Mouse (Mus musculus) forebrain, embryonic 10.5 days (tissue): Measurements from ENCODE around the gene Olfr1173. TPM values are rescaled to one million over a fixed set of nuclear protein-coding genes. Genes with fewer than 3 reads are reported as not detected.

Experiments
- DNase-seq: peaks from one replicate; pipeline ENCODE4 v3.0.0-alpha.2; 2017; ENCODE audit warnings: low spot score; ENCODE audit errors: extremely low spot score
- H3K27ac ChIP-seq: fragments of 300-500 bp; sonication (generic); 2 replicates; pipeline ENCODE4 v1.5.1; 2016; ENCODE audit warnings: mild to moderate bottlenecking
- H3K27me3 ChIP-seq: fragments of 300-500 bp; sonication (generic); 2 replicates; pipeline ENCODE4 v1.6.1; 2016; ENCODE audit warnings: mild to moderate bottlenecking; ENCODE audit not compliant: poor library complexity, severe bottlenecking
- H3K36me3 ChIP-seq: fragments of 300-500 bp; sonication (generic); replicated peaks from 2 replicates; pipeline ENCODE4 v1.6.1; 2016; ENCODE audit warnings: mild to moderate bottlenecking, moderate library complexity
- H3K4me1 ChIP-seq: fragments of 300-500 bp; sonication (generic); 2 replicates; pipeline ENCODE4 v1.6.1; 2016
- H3K4me3 ChIP-seq: fragments of 300-500 bp; sonication (generic); 2 replicates; pipeline ENCODE4 v1.5.1; 2016; ENCODE audit warnings: mild to moderate bottlenecking, moderate library complexity
- H3K9me3 ChIP-seq: fragments of 300-500 bp; sonication (generic); 2 replicates; pipeline ENCODE4 v1.6.1; 2016; ENCODE audit warnings: mild to moderate bottlenecking, moderate library complexity
- WGBS: fragments of 180-500 bp; shearing (Covaris S2); methylation state at CpG from one replicate; pipeline ENCODE4 v1.1.7; 2016; 5-methylcytosine and 5-hydroxymethylcytosine counted together
- polyA plus RNA-seq: library from polyadenylated mRNA; unstranded; fragments of >200 nt; fragmentation: Nextera tagmentation; extraction: Ambion mirVana; gene quantifications from 2 replicates; pipeline ENCODE4 v1.2.1, GENCODE M21; 2016

The Olfr1173 gene
- not detected in 2 replicates for polyA plus RNA-seq

GRCm38 (mm10) chr2:88279775-88280174 is at the start of gene Olfr1173:
Gene Olfr1173, minus strand, starts transcription at chr2:88279875.
- Histone ChIP-seq H3K4me1 (no peaks in the 10 kb centered on the region), H3K9me3 (no peaks in the 10 kb centered on the region), H3K27me3 (no peaks in the 10 kb centered on the region), H3K4me3 (no peak within 1 kb of the TSS), H3K27ac (no peak within 1 kb of the TSS), H3K36me3 (no peaks in the 10 kb centered on the region)
- DNase-seq = no peak

GRCm38 (mm10) chr2:88327115-88327514 is 47.4 kb upstream of the Olfr1173 start, which contains the start of gene Olfr1175-ps:
Gene Olfr1175-ps, minus strand, starts transcription at chr2:88327215.
- no peaks in the 10 kb centered on the region for H3K9me3 ChIP-seq
- H3K4me1 ChIP-seq = no peaks in the 10 kb centered on the region
- H3K27ac ChIP-seq = no peak within 1 kb of the TSS
- WGBS = 94% methylated on average over 2 of the region's 2 CpGs
- DNase-seq = no peak
- no peaks in the 10 kb centered on the region for H3K36me3 ChIP-seq
- no peaks in the 10 kb centered on the region for H3K27me3 ChIP-seq
- no peak within 1 kb of the TSS for H3K4me3 ChIP-seq

GRCm38 (mm10) chr2:88315035-88315434 is 35.4 kb upstream of the Olfr1173 start, which contains the start of gene Olfr1174-ps:
Gene Olfr1174-ps, minus strand, starts transcription at chr2:88315135.
- DNase-seq = no peak
- WGBS = 93% methylated on average over 4 of the region's 4 CpGs

GRCm38 (mm10) chr2:88228234-88228633 is 51.4 kb downstream of the Olfr1173 start, which contains the start of gene Olfr1170:
Gene Olfr1170, minus strand, starts transcription at chr2:88228334.
- DNase-seq = no peak
- no peaks in the 10 kb centered on the region for H3K27me3 ChIP-seq
- H3K36me3 ChIP-seq = no peaks in the 10 kb centered on the region
- no peak within 1 kb of the TSS for H3K27ac ChIP-seq
- H3K4me1 ChIP-seq = no peaks in the 10 kb centered on the region
- no peaks in the 10 kb centered on the region for H3K9me3 ChIP-seq
- WGBS = 91% methylated on average over 1 of the region's 1 CpGs
- H3K4me3 ChIP-seq = no peak within 1 kb of the TSS

More at GRCm38 (mm10) chr2:88315035-88315434, 35.4 kb upstream of the Olfr1173 start, which contains the start of gene Olfr1174-ps:
- Histone ChIP-seq H3K4me1 (no peaks in the 10 kb centered on the region), H3K27me3 (no peaks in the 10 kb centered on the region), H3K9me3 (no peaks in the 10 kb centered on the region), H3K4me3 (no peak within 1 kb of the TSS), H3K27ac (no peak within 1 kb of the TSS), H3K36me3 (no peaks in the 10 kb centered on the region)

Other genes starting within 250 kb of the Olfr1173 start
- not detected in 2 replicates for gene Olfr73, start 242.2 kb downstream of the Olfr1173 start, polyA plus RNA-seq
- not detected in 2 replicates for gene Olfr1162, start 228.7 kb downstream of the Olfr1173 start, polyA plus RNA-seq
- not detected in 2 replicates for gene Olfr1163, start 208.0 kb downstream of the Olfr1173 start, polyA plus RNA-seq
- not detected in 2 replicates for gene Olfr1164, start 185.9 kb downstream of the Olfr1173 start, polyA plus RNA-seq
- not detected in 2 replicates for gene Olfr1166, start 151.6 kb downstream of the Olfr1173 start, polyA plus RNA-seq
- not detected in 2 replicates for gene Olfr1167, start 124.7 kb downstream of the Olfr1173 start, polyA plus RNA-seq
- not detected in 2 replicates for gene Olfr1168, start 98.0 kb downstream of the Olfr1173 start, polyA plus RNA-seq
- not detected in 2 replicates for gene Olfr1170, start 51.5 kb downstream of the Olfr1173 start, polyA plus RNA-seq
- not detected in 2 replicates for gene Olfr1174-ps, start 35.3 kb upstream of the Olfr1173 start, polyA plus RNA-seq
- gene Olfr1175-ps, start 47.3 kb upstream of the Olfr1173 start, polyA plus RNA-seq = not detected in 2 replicates
- gene Olfr1176, start 56.8 kb upstream of the Olfr1173 start, polyA plus RNA-seq = not detected in 2 replicates
- gene Olfr1177-ps, start 66.6 kb upstream of the Olfr1173 start, polyA plus RNA-seq = not detected in 2 replicates
- not detected in 2 replicates for gene Olfr1178, start 107.2 kb upstream of the Olfr1173 start, polyA plus RNA-seq
- gene Olfr1179, start 126.6 kb upstream of the Olfr1173 start, polyA plus RNA-seq = not detected in 2 replicates
- gene Olfr1180, start 139.3 kb upstream of the Olfr1173 start, polyA plus RNA-seq = not detected in 2 replicates
- not detected in 2 replicates for gene Olfr1181, start 146.3 kb upstream of the Olfr1173 start, polyA plus RNA-seq
- not detected in 2 replicates for gene Gm13757, start 169.3 kb upstream of the Olfr1173 start, polyA plus RNA-seq
- not detected in 2 replicates for gene Olfr1183, start 175.0 kb upstream of the Olfr1173 start, polyA plus RNA-seq
- not detected in 2 replicates for gene Olfr1184, start 203.7 kb upstream of the Olfr1173 start, polyA plus RNA-seq
- not detected in 2 replicates for gene Olfr1185-ps1, start 213.4 kb upstream of the Olfr1173 start, polyA plus RNA-seq
- gene Olfr1186, start 238.7 kb upstream of the Olfr1173 start, polyA plus RNA-seq = not detected in 2 replicates